Mouse (Mus musculus): Measurements from ENCODE around the gene Tmem53.

DNA sequence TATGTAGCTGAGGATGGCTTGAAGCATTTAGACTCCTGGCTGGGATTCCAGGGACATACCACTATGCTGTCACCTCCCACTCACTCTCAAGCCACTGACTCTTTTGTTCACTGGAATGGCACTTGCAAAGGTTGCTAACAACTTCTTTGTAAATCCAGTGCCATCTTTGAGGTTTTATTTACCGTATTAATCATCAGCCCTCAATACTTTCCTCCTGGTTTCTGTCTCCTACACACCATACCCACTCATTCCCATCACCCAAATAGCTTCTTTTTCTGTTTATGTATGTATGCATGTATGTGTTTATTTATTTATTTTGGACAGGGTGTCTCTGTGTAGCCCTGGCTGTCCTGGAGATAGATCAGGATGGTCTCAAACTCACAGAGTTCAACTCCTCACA, 769 bp upstream of the Tmem53 start:
- TF ChIP-seq CTCF (IDR thresholded peaks at IDR 0.05; ENCODE audit: borderline replicate concordance, insufficient read depth, low read length) (no peak), POLR2A (IDR thresholded peaks at IDR 0.05; ENCODE audit: low read depth, low read length) (no peak)
